Mouse (Mus musculus): ENCODE data around the gene Disp1. TPM values are rescaled to one million over a fixed set of nuclear protein-coding genes. Genes with fewer than 3 reads are reported as not detected.

Disp1 gene
- total RNA-seq, 2 experiments from 2014 or later: 4.6 to 5.8 TPM

DNA sequence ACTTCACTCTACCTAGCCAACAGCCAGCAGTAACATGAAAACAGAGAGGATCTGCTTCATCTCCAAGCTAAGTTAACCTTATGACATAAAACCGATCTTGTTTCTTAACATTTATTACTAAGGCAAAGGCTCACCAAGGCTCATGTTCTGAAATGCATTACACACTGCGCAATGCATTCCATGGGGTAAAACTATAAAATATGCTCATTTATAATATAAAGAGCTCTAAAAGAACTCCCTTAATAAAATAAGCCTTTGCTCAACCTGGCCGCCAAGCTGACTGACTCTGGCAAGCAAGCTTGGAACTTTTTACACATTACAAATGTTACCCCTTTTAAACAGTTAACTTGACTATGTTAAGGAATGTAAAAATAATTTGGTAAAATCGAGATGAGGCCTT lies 94.1 kb downstream of the Disp1 start:
- Histone ChIP-seq H3K4me3 (no peak overlapping the region), H3K27ac (no peak overlapping the region)
- no peak for TF ChIP-seq CTCF (conservative IDR thresholded peaks at IDR 0.05)
- no peak for DNase-seq (ENCODE audit: low spot score in 2 of 2)

DNA sequence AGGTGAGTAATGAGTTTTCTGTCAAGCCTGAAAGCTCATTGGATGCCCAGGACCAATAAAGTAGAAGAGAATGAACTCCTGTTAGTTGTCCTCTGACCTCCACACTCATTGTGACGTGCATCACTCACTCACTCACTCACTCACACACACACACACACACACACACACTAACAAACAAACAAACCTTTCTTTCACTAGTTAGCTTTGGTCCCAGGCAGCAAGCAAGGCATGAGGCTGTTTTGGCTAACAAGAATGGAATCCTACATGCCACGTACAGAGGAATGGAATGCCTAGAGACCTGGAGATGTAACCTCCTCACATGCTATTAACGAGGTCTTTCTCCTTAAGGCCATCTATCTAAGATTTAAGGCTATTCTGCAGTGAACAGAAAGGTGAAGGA lies 97.6 kb downstream of the Disp1 start:
- no peak for DNase-seq (ENCODE audit: low spot score in 2 of 2)
- no peak overlapping the region for H3K27ac ChIP-seq
- no peak overlapping the region for H3K4me3 ChIP-seq
- no peak for TF ChIP-seq CTCF (conservative IDR thresholded peaks at IDR 0.05)

DNA sequence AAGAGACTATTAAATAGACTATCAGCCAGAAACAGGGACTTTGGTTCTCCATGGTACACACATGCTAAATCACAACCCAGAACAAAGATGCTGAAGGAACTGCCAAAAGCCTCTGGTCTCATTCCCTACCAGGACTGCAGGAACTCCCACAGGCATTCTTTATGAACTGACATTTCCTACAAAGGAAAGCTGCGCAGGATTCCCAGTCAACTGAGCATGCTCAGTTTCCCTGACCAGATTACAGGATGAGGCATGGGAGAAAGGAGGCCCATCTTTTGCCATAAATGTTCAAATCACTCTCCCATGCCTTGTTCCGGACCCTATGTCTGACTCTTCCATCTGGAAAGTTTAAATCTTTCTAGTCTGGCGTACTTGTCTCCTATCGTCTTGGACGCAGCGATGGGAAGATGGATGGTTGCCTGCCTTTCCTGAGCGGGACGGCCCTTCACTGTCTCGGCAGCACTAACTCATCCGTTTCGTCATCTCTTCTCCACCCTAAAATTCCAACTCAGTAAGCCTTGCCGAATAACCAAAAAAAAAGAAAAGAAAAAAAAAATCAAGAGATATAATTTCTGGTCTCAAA lies 100.9 kb downstream of the Disp1 start:
- no peak for DNase-seq (ENCODE audit: low spot score in 2 of 2)
- no peak for TF ChIP-seq CTCF (conservative IDR thresholded peaks at IDR 0.05)
- no peak overlapping the region for H3K4me3 ChIP-seq
- H3K27ac ChIP-seq: no peak overlapping the region

DNA sequence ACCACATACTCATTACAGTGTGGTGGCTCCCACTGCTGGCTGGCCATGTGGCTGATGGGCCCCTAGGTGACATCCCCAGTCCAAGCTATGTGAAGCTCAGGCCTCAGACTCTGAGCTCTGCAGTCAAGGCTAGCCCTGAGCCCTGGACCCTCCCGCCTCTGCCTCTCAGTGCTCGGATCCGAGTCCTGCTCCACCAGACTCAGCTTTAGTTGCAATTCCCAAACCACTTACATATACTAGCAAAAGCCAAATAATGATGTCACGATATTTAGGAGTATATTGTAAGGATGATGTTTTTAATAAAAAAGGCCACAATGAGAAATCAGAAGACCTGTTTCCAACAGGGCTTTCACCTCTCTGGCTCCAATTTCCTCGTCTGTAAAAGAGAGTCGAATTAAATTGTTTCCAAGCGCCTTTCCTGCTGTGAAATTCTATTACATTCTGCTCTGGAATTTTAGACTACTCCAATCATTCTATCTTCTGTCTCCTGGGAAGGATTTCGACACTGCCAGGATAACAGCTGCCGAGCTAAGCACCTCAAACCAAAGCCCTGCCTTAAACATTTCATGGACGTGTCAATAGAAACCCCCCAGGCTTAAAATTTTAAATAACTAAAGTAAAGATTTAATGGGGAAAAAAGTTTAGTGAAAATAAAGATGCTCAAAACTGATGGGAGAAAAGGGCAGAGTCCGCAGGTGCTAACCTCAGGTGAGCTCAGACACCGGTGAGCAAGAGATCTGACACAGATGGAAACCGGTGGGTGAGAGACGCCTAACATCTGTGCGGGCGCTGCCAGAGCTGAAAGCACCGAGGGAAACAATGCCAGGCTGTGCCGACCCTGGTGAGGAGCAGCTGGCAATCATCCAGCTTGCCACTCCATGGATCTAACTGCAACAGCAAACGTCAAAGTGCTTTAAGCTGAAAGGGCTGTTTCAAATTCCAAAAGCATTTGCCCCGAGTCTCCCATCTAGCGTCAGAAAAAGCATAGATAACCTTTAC lies 103.2 kb downstream of the Disp1 start:
- DNase-seq (ENCODE audit: low spot score in 2 of 2): no peak
- no peak overlapping the region for H3K4me3 ChIP-seq
- TF ChIP-seq CTCF (conservative IDR thresholded peaks at IDR 0.05): no peak
- H3K27ac ChIP-seq: no peak overlapping the region

DNA sequence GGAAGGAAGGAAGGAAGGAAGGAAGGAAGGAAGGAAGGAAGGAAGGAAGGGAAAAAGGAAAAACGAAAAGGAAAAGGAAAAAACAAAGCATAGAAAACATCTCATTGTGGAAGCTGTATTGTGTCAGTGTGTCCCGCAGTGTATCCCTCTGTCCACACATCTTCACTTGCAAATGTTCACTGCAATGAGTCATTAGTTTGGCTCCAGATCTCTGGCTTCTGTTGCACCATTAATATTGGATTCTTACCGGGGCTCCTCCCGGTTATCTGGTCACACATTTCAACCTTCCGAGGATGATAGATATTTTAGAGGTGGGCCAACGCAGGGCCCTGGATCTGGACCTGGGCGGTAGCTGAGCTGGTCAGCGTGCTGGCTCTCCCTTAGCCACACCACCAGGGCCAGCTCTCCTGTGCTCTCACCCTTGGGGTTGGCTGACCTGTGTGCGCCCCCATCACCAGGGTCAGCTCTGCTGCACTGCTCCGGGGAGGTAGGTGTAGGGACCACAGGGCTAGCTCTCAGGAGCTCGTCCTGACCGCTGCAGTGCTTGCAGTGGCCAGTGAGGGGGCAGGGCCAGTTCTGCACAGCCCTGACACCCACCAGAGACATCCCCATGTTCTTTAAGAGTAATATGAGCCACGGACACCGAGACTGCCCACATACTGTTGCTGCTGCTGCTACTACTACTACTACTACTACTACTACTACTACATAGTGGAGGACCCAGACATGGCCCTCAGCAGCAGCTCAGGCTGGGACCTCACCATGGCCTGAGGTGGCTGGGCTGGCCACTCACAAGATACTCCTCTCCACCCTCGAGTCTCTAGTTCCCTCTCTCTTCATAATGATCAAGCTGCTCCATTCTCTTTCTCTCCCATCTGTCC lies 104.1 kb downstream of the Disp1 start:
- H3K4me3 ChIP-seq: no peak overlapping the region
- DNase-seq (ENCODE audit: low spot score in 2 of 2): no peak
- no peak overlapping the region for H3K27ac ChIP-seq
- TF ChIP-seq CTCF (conservative IDR thresholded peaks at IDR 0.05): no peak

- no peak overlapping the region for H3K27ac ChIP-seq
Observed at GRCm38 (mm10) chr1:183116441-183116840, 104.9 kb downstream of the Disp1 start.

GRCm38 (mm10) chr1:183115076-183115475 lies 106.2 kb downstream of the Disp1 start:
- H3K4me3 ChIP-seq: no peak overlapping the region
- no peak for DNase-seq (ENCODE audit: low spot score in 2 of 2)
- H3K27ac ChIP-seq: no peak overlapping the region
- TF ChIP-seq CTCF (conservative IDR thresholded peaks at IDR 0.05): no peak

More at GRCm38 (mm10) chr1:183116441-183116840, 104.9 kb downstream of the Disp1 start:
- no peak for TF ChIP-seq CTCF (conservative IDR thresholded peaks at IDR 0.05)
- H3K4me3 ChIP-seq: no peak overlapping the region
- DNase-seq (ENCODE audit: low spot score in 2 of 2): no peak

DNA sequence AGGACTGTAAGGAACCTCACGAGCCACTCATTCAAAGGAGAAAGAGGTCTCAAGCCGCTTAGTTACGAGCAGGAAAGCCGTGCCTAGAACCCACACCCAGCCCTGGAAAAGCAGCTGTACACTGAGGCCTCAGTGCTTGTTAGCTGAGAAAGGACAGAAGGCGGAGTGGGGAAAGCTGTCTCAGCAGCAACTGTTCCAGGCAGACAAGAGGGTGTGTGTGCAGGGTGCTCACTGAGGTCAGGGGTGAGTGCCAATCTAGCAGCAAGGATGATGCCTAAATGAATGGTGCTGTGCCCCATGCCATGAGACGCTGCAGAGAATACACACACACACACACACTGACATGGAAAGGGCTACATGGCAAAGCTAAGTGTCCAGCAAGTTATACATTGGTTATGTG lies 106.8 kb downstream of the Disp1 start:
- Histone ChIP-seq H3K4me3 (no peak overlapping the region), H3K27ac (no peak overlapping the region)
- no peak for TF ChIP-seq CTCF (conservative IDR thresholded peaks at IDR 0.05)
- DNase-seq (ENCODE audit: low spot score in 2 of 2): peak in 1 of 2 experiments; percentile 3

DNA sequence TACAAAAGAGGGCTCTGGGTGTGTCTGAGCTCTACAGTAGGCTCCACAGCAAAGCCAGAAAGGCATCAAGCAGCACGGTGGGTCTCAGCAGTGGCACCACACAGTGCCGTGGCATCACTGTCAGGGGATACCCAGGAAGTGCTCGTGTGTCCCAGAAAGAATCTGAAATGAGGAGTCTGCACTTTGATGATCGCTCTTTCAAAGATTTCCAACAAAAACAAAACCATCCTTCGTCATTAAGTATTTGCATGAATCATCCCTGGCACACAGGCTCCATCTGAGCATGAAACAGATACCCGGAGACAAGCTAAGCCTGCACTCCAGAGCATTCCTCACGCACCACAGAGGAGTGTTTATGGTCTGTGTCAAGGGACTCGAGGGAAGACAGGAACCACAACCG lies 107.8 kb downstream of the Disp1 start:
- Histone ChIP-seq H3K4me3 (no peak overlapping the region), H3K27ac (no peak overlapping the region)
- no peak for TF ChIP-seq CTCF (conservative IDR thresholded peaks at IDR 0.05)
- peak in 1 of 2 experiments; percentile 18 for DNase-seq (ENCODE audit: low spot score in 2 of 2)

GRCm38 (mm10) chr1:183107476-183107875 lies 113.8 kb downstream of the Disp1 start:
- Histone ChIP-seq H3K27ac (no peak overlapping the region), H3K4me3 (no peak overlapping the region)
- DNase-seq (ENCODE audit: low spot score in 2 of 2): no peak
- TF ChIP-seq CTCF (conservative IDR thresholded peaks at IDR 0.05): no peak

DNA sequence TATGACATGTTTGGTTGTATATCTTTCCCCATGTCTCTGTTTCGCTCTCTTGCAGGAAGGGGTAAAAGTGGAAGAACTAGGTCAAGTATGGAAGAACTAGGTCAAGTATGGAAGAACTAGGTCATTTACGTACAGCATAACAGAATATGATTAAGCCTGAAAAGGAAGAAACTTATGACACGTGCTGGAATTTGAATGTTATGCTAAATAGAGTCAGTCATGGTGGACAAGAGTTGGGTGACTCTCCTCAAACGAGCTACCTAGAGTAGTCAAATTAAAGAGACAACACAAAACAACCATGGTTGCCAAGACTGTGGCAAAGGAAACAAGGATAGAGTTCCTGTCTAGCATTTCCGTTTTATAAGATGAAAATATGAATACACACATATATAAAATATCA lies 116.6 kb downstream of the Disp1 start:
- no peak for DNase-seq (ENCODE audit: low spot score in 2 of 2)
- Histone ChIP-seq H3K27ac (no peak overlapping the region), H3K4me3 (no peak overlapping the region)
- no peak for TF ChIP-seq CTCF (conservative IDR thresholded peaks at IDR 0.05)

DNA sequence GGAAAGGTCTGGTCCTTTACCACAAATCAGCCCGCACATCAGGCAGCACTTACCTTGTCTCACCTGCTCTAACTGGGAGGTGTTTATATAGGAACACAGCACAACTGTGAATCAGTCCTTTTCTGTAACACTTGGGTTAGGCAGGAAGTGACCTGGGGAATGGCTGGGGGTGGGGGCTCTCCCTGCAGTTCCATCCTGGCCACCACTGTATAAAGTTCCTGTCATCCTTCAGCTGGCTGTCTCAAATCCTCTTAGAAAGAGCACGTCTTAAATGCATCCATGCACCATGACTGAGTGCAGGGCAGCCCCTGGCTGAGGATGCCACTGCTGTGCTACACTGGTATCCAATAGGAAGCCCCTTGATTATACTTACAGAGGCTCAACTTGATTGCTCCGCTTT lies 118.5 kb downstream of the Disp1 start:
- Histone ChIP-seq H3K27ac (no peak overlapping the region), H3K4me3 (no peak overlapping the region)
- no peak for TF ChIP-seq CTCF (conservative IDR thresholded peaks at IDR 0.05)
- DNase-seq (ENCODE audit: low spot score in 2 of 2): no peak

DNA sequence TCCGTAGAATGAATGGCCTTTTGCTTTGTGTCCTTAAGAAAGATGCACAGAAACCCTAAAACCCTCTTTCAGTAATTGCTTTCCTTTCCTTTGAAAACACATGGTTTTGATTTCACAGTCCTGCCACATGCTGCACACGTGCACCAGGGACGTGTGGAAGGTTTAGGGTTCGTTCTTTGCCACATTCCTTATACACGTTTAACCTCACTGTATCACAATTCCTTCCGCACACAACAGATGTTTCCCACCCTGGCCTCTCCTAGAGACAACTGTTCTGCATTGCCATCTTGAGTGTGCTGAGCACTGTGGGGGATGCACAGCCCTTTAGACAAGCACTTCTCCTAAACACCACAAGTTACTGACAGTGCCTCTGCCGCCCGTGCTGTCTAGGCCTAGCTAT lies 119.2 kb downstream of the Disp1 start:
- no peak for TF ChIP-seq CTCF (conservative IDR thresholded peaks at IDR 0.05)

More for the DNA sequence above, 119.2 kb downstream of the Disp1 start:
- no peak overlapping the region for H3K27ac ChIP-seq
- no peak overlapping the region for H3K4me3 ChIP-seq
- no peak for DNase-seq (ENCODE audit: low spot score in 2 of 2)
